Mouse (Mus musculus): Measurements from ENCODE around the gene Atxn7.

The Atxn7 gene

DNA sequence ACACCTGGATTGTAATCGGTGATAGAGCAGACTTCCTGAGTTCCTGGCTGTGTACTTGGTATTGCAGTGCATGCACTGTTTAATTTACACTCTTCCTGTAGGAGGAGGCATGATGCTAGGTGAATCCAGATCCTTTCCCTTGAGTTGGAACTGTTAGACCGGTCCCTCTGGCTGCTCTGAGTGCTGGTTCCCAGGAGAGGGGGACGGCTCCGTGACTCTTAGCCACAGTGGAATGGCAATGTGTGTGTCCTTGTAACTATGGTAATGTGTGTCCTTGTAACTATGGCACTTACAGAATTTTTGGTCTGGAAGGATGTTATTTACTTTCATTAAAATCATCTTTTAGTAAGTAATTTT is 103.9 kb downstream of the Atxn7 start:
- DNase-seq, result peak in 1 of 2 experiments; percentile 34

DNA sequence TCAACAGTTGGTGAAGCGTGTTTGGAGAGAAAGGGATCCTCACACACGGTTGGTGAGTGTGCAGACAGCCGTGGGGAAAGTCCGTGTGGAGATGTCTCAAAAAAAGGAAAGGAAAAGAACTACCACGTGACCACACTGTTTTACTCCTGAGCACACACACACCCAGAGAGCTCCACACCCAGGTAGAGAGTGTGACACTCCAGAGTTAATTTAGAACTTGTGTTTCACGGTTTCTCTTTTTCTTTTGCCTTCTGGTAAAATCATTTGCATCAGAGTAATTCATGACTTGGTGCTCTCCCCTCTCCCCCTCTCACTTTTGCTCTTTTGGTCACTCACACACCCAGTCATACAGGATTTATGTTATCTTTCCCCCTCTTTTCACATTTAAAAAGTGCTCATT is 105.0 kb downstream of the Atxn7 start:
- no peak for DNase-seq

DNA sequence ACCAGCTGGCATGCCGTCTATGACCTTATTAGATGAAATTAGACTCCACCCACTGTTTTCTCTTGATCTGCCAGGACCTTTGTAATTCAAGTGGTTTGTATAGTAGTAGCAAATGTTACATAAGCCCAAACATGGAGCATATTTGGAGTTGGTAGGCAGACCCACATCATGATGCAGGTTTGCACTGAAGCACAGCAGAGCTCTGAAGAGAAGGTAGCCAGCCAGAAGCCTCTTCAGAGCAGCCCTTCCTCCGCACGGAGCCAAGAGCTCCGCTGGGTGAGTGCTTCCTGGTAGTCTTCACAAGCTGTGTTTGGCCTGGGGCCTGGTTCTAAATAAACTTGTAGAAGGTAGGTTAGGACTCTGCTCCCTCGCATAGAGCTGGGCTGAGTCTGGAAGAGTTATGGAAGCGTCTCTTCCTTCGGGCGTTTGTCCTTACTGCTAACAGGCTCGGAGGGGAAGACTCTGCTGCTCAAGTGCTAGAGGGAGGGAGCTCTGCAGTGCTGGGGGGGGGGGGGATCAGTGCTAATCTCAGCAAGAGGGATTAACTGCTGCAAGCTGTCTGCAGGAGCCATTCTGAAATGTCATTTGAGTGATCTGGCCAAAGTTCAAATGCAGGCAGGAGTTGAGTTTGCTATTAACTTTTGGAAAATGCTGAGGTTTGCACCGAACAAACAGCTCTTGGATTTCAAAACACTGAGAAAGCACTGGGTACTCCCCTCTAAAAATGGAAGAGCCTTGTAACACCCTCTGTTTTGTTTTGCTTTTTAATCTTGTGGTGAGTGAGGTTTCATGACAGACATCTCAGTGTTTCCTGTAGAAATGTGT is 106.6 kb downstream of the Atxn7 start:
- DNase-seq, result peak; percentile 60 to 81

DNA sequence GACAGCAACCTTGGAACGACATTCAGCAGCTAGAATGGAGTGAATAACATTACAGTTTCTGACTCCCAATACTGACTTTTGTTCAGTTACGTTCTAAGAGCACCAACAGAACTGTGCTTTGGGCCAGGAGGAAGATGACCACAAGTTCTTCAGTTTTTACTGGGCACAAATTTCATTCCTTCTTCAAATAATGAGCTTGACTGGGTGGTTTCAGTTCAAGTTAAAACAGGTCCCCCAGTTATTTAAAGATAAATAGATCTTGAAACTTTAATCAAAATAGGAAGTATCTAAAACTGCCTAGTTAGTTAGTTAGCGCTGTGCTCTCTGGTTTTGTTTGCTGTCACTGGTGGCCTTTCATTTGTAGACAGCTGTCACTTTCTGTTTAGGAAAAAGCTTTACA is 107.3 kb downstream of the Atxn7 start:
- no peak for DNase-seq

DNA sequence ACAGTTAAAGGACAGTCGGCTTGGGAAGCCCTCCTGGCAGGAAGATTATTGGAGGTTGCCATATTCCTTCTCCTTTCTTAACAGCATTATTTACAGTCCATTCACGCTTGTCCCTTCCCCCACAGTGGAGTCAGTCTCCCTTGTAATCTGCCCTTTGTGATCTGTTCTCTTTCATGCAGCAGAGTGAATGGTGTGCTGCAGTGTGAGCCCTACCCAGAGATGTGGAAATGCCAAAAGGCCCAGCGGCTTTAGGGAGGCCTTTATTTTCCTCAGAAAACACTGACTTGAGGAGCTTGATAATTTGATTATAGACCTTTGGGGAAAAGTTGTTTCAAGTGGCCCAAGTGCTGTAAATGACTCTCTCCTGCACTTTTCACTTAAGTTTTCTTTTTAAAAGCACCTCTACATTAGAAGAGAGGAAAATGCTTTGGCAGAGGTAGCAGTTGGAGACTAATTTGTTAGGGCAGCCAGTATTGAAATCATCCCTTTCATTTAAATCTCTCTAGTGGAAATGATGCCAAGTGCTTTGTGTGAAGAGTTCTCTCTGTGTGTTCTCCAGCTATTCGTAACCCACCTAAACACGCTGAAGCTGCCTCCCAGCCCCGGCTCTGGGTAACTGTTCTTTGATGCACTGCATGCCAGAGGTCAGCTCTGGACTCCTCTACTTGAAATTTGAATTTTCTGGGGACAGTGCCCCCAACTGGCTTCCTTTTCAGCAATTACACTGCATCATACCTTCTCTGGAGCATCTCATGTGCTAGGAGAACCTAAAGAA is 109.5 kb downstream of the Atxn7 start:
- DNase-seq, result no peak

DNA sequence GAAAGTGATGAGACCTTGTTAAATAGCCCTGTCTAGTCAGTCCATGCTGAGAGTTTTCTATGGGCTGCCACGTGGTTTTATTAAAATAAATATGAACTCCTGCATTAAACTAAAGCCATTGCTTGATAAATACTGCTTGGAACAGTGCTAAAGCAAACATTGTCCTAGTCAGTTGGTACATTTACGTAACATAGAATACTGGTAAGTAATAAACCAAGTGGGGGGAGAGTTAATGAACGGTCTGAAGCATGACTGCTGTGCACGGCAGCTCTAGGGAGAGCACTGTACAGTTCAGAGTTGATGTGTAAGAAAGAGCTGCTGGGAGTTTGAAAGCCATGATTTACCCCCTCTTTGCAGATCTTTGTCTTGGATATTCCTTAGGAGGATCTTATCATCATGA is 110.2 kb downstream of the Atxn7 start:
- no peak for DNase-seq

DNA sequence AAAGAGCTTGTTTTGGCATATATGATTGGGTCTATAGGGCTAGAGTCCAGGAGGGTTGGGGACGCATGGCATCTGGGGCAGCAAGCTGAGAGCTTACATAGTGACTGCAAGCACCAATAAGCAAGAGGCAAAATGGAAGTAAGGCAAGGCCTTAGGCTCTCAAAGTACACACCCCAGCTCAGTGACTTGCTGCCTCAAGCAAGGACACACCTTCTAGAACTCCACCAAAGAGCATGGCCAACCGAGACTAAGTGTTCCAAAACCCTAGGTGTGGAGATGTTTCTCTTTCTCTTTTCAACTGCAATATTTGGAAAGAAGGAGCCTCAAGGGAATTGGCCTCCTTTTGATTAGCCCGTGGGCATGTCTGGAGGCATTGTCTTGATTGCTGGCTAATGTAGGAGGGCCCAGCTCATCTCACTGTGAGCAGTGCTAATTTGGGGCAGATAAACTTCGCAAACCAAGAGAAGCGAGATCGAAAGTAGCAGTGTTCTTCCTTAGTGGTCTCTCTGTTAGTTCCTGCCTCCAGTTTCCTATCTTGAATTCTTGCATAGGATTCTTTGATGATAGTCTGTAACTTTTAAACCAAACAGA is 119.5 kb downstream of the Atxn7 start:
- DNase-seq, result no peak

DNA sequence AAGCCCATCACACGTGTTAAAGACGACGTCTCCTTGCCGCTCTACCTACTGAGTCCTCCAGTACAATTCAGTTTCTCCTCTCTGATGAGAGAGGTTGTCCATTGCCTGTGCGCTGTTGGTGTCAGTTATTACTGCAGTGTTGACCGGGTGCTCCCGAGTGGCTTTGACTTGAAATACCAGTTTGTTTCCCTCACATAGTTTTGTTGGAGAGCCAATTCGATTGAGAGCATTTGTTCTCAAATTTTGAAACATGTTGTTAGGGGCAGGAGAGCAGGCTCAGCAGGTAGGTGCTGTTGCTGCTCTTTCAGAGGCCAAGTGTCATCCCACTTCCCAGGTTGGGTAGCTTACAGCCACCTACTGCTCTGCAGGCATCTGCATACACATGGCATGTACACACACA is 122.6 kb downstream of the Atxn7 start:
- no peak for DNase-seq

DNA sequence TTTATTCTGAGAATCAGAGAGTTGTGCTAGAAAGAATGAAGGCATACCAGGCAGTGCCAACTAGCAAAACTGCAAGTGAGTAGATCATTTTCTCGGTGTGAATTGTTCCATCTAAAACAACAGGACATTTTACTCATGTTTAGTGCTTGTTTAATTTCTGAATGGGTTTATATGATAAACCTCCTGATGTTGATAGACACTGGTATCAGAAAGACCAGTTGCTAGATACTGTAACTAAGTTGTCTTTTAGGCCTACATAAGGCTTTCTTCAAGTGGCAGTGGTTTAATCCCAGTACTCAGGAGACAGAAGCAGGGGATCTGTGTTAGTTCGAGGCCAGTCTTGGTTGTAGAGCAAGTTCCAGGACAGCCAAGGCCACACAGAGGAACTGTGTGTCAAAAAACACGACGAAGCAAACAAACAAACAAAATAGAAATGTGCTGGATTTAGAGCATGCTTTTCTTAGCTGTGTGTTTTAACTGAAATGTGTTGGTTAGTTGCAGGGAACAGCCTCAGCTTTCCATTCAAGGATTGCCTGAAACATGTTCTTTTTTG is 125.5 kb downstream of the Atxn7 start:
- no peak for DNase-seq

DNA sequence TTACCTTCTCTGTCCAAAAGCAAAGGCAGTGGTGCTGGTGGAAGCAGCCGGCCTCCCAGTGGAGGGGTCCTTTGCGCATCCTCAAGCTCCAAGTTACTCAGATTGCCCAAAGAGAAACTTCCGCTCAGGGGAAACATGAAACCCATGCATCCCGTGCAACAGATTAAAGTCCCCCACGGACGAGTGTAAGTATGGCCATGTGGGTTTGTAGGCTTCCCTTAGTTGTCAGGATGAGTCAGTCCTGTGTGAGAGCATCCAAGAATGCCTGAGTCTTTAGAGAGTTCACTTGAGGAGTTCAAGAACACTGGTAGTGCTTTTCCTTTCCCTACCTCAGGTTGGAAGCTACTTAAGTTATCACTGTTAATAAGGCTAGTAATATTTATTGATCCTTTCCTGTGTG is 126.1 kb downstream of the Atxn7 start:
- no peak for DNase-seq

DNA sequence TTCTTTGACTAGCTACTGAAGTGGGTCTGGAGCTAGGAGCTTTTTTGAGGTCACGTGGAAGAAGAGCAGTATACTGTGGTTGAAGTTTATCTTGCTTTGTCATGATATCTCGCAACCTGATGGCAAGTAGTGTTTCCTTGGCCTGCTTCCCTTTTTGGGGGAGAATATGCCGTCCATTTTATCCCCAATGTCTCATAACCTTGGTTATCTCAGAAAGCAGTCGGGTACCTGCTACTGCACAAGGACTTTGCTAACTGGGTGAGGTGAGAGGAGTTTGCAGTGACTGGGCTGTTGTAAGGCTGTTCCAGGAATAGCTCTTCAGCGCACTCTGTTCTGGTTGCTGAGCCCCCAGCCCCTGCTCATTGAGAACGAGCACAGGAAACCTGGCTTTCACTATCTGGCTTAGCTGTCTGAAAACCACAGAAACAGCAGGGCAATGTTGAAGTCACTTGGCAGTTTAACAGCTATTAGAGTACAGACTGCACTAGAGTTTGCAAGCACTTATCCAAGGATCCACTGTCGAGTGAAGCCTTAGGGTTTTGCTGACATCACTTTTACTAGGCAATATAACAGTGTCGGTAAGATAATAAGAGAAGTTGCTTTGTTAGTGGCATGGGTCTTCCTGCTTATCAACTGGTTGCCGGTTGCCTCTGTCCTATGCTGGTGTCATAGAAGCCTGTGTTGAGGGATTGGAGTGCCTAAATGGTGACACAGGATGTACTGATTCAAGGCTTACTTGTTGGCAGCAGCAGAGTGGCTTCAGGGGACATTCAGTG is 127.0 kb downstream of the Atxn7 start:
- DNase-seq, result no peak

DNA sequence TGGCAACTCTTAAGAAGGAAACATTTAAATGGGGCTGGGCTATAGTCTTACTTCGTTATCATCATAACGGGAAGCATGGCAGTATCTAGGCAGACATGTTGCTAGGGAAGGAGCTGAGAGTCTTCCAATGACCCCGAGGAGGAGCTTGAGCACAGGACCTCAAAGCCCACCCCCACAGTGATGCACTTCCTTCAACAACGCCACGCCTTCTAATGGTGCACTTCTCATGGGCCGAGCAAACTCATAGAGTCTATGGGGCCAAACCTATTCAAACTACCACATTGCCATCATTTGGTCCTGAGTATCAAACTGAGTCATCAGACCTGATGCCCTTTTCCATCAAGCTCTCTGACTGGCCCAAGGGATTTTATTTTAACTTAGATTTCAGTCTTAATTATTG is 129.3 kb downstream of the Atxn7 start:
- DNase-seq, result no peak

DNA sequence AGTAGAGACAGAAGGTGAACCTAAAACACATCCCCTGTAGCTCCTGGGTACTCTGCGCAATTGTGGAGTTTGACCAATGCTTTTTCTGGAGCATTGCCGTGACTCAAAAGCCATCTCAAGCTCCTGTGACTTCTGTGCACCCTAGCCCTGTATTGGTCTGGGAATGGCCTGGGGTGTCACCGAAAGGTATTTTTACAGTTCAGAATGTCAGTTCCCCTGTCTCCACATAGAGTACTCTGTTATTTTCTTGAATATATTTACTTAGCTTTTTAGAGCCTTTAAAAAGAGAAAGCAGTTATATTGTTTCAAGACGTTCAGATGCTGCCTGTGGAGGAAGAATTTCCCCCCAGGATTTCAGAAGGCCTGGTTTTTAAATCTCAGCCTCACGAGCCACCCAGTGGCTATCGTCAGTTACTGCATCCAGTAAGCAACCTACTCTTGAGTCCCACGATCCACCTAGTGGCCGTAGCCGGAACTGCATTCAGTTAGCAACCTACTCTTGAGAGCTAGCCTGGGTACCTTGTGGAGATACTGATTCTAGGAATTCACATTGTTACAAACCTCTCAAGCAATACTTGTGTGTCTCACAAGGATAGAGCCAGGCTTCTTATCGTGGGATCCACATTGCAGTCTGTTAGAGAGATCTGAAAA is 137.2 kb downstream of the Atxn7 start:
- peak; percentile 81 to 89 for DNase-seq

DNA sequence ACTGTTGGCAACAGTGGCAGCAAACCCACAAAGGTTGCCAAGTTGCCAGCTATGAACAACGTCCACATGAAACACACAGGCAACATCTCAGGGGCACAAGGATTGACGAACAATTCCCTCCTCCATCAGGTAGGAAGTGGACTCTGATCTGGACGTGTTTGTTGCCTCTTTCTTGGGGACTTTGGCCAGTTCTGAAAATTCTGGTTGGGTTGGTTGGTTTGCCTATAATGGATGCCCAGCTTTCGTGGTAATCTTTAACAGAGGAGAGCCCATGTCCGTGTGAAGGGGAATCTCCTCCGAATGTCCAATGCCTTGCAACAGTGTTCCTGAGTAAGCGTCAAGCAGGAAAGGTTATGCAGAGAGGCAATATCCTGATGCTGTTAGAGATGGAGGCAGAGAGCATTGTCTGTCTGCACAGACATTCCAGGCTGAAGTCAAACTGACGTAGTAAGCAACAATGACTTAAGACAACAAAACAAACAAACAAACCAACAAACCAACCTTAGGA is 139.6 kb downstream of the Atxn7 start:
- no peak for DNase-seq

DNA sequence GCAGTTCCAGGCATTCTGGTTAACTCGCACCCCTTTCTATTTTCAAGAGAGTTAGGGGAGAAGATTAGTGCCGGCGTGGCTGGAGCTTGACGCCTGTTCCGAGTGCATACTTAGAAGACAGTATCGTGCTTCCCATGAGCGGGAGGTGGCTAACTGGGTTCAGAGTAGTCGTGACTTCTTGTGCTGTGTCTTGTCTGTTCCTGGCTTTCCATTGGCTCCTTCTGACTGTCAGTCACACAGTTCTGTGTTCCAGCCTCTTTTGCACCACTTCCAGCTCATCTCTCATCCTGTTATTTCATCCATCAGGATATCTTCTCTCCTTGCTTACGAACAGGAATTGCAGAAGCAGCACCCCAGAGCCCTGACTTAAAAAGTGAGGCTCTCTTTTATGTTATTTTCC is 140.1 kb downstream of the Atxn7 start:
- no peak for DNase-seq

DNA sequence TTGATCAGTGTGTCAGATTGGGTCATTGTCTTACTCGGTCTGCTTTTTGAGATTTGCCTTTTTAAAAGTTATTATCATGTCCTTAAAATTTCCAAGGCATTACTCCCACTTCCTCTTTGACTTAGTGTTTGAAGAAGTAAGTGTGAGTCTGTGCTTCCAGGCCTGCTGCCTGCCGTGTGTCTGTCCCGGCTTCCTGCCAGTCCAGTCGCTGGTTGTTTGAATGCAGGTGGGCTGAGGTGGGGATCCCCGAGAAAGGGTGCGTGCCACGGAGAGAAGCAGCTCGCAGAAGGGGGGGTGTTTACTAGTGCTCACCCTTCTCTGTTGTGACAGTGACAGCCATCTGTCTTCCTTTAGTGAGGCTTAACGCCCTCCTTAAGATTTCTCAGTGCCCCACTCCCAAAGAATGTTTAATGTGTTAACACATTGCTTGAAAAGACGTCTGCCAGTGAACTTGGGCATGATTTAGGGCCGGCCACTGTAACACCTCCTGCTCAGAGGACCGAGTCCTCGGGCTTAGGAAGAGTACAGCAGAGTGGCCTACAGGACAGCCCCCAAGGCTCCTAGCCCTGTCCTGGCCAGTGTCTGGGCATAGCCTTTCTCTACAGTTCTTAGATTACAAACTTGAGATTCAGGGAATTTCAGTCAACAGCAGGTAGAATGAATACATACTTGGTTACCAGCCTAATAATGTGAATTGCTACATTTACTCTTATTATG is 143.1 kb downstream of the Atxn7 start:
- DNase-seq, result no peak

DNA sequence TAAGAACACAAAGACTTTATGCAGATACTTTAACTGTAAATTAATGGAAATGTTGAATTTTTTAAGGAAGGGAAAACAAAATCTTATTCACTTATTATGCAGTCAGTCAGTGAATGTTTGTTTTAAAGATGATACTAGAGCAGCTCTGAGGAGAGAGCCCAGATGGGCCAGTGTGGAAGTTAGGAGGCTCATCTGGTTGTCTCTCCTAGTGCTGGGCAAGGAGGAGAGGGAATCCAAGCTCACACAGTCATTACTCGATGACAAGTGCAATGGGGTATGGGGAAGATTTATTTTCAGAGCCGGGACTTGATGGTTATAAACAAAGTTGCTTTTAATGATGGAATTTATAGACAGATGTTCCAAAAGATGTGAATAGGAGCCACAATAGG is 143.7 kb downstream of the Atxn7 start:
- no peak for DNase-seq

DNA sequence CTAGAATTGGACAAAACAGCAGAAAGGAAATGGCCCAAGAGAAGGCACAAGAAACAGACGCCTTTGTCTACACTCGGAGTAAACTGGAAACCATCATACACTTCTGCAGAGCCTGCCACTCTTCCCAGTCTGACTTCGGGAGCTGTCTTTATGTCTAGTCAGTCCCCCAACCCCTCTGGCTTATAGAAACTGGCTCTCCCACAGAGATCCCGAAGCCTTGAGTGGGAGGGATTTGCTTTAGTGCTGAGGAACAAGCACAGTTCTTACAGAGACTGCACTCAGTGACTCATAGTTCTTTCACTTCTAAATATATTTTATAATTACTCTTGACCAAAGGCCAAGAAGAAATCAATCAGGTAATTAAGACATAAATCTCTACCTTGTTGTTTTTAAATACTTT is 149.5 kb downstream of the Atxn7 start:
- no peak for DNase-seq

DNA sequence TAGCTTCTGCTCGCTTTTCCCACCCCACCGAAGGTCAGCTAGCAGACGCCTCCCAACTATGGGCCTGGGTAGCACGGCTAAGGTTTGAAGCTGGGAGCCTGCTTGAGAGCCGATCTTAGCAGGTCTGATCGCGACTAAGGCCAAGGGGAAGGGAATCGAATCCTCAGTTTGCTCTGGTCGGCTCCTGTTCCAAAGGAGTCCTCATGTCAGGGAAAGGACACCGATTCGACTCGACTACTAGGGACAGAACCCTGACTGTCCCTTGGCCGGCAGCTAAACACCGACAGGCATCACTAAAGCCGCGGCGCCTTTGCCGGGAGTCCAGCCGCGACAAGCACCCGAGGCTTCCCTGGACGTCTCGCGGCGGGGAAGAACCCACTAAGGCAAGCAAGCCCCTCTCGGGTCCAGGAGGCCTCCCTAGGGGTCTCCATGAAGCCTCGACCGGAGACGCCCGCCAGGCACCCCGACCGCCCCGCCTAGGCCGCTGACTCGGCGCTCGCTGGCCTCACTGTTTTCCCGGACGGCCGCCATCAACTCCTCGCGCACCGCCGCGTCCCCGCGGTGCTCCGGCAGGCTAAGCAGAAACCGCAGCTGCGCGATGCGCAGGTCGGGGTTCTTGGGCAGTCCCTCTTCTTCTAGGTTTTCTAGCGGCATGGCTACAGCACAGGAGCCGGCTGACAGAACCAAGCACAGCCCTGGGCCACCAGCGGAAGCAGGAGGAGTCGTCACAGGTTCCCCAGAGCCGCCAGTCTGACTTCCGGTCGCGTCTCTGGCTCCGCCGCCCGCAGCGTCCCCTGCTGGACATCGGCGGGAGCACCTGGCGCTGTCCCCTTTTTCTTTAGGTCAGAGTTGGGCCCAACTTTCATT is 159.2 kb downstream of the Atxn7 start, which contains the start of gene Psmd6:
Gene Psmd6, minus strand, starts transcription at position 755 of the 867 bp plus-strand sequence.
- DNase-seq, result peak; percentile 92 to 94

All from lung, postnatal 4 days (tissue).